Mouse (Mus musculus): ENCODE data around the gene Ntng1. TPM values are rescaled to one million over a fixed set of nuclear protein-coding genes. Genes with fewer than 3 reads are reported as not detected.

Gene Ntng1
- not detected for polyA plus RNA-seq (2017; shearing (Covaris generic))

GRCm38 (mm10) chr3:110143206-110144061, at the start of gene Ntng1:
Gene Ntng1 (minus strand): TSS chr3:110144011.

Other genes starting within 250 kb of the Ntng1 start
- 26.4 TPM for gene Prmt6, start 107.0 kb upstream of the Ntng1 start, polyA plus RNA-seq (2017; shearing (Covaris generic))

All from CD4-positive, CD25-positive, alpha-beta regulatory T cell (primary cell).